Mouse (Mus musculus): ENCODE measurements around the gene Otof.

DNA sequence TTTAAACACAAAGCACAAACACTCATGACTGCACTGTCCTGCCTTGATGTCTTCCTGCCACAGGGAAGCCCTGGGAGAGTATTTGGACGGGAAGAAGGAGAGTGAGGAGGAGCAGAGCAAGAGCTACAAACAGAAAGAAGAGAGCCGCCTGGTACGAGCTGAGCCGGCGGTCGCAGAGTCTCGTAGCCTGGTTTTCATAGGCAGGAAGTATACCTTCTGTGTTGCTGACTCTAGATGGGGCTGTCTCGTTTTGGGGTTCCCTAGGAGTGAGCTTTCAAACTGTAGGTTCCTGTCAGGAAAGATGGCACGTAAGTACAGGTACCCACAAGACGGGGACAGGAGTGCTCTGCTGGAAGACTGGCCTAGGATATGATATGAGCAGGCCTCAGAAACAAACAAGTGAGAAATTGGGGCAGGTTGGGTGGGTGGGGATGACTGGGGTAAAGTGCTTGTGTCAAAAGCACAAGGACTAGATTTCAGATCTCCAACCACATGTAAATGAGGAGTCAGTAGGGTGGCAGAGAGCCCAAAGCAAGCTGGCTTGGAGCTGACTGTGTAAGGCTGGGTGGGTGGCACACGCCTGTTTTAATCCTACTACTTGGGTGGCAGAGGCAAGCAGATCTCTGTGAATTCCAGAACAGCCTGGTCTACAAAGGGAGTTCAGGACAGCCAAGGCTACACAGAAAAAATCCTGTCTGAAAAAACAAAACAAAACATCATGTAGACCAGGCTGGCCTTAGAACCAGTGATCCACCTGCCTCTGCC lies 119.9 kb downstream of the Otof start:
- TF ChIP-seq POLR2A (IDR thresholded peaks at IDR 0.05; ENCODE audit: low read depth, low read length): no peak
- no peak for TF ChIP-seq CTCF (conservative IDR thresholded peaks at IDR 0.05; ENCODE audit: insufficient read depth, insufficient read length, low read depth, low read length)
